Mouse (Mus musculus) neutrophil, adult 5-6 weeks (primary cell): ENCODE data around the gene Odc1. TPM values are rescaled to one million over a fixed set of nuclear protein-coding genes. Genes with fewer than 3 reads are reported as not detected.
A peak's percentile ranks its signal among the peaks of the same experiment; 100 is the strongest.

Source experiments
- ATAC-seq: fragments of 151-379, 151-347 bp; 2 replicates; pipeline ENCODE4 v1.8.0; 2017; ENCODE audit warnings: mild to moderate bottlenecking, moderate TSS enrichment; ENCODE audit not compliant: insufficient number of reproducible peaks, poor library complexity, low FRiP score, severe bottlenecking; ENCODE audit errors: extremely low read depth
- total RNA-seq: library from RNA; stranded (forward); fragments of 200-1000 nt; gene quantifications from 2 replicates; pipeline ENCODE4 v1.2.3, GENCODE M21; 2017

Odc1 gene
- 107 and 142 TPM in 2 replicates for total RNA-seq

- ATAC-seq = peak; percentile 77
Observed at GRCm38 (mm10) chr12:17544209-17545106, at the start of gene Odc1. TSS of gene Odc1 (plus strand) at chr12:17544794.

DNA sequence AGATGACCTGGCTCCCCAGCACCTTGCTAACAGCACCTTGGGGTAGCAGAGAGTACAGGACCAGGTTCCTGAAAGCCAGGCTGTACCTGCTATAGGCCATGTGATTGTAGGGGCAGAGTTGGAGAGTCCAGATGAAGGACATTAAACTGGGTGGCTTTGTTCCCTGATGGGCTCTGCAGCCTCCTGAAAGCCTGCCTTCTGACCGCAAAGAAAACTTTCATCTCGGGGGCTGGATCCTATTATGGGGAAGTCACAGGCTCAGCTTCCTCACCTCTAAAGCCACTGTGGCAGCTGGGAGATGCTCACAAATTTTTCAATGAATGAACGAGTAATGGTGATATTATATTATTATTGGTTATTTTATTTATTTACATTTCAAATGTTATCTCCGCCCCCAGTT, 49.8 kb upstream of the Odc1 start:
- no peak for ATAC-seq

DNA sequence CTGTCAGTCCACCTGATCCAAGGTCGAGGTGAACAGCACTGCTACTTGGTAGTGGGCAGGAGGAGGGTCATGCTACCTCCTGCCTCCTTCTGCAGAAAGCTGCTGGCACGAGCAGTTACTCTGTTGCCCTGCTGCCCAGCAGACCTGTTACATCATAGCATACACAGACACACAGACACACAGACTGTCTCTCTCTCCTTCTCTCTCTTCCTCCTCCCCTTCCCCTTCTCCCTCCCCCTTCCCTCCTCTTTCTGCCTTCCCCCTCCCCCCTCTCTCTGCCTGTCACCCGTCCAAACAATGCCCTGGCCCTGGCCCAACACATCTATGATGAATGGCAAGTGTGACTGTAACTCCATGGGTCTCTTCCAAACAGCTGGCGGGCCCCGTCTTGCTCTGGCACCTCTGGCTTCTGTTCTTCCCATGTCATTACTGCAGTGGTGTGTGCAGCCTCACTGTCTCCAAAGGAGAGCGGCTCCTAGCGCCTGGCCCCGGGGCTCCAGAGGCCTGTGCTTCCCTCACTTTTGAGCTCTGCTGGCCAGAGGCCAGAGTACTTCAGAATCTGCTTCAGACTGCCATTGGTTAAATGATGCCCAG, 48.6 kb upstream of the Odc1 start:
- ATAC-seq = no peak

- no peak for ATAC-seq
Observed at GRCm38 (mm10) chr12:17505620-17506074, 38.9 kb upstream of the Odc1 start.

DNA sequence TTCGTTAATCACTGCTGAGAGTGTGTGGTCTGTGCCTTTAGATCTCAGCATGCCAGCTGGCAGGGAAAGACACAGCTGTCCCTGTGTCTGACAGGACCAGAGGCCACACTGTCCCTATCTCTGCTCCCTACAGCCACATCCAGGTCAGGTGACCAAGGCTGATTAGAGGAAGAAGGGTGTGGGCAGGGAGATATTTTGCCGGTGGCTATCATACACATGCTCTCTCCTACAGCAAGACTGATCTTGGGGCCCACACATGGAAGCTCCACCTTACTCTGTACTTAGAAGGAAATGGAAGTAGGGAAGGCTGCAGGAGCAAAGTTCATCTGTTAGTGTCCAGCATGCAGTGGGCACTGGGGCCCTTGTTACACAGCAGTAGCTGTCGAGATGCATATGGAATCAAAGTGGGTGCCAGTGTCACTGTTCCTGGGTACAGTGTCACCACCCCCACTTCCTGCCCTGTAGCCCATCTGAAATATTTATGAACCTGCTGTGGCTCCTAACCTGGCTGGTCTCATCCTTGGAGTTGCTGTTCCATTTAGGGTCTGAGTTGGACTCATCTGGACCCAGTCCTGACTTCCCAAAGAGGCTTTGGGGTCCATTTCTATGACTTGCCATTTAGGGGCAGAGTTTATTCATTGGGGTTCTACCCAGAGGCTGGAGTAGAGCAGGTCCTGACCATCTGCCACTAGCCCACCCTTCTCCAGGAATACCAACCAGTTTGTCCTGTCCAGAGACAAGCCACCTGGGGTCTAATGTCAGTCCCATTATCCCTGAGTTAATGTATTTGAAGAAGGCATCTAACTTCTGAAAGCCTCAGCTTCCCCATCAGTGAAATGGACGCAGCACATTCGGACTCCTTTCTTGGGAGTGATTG, 38.2 kb upstream of the Odc1 start:
- ATAC-seq = no peak

DNA sequence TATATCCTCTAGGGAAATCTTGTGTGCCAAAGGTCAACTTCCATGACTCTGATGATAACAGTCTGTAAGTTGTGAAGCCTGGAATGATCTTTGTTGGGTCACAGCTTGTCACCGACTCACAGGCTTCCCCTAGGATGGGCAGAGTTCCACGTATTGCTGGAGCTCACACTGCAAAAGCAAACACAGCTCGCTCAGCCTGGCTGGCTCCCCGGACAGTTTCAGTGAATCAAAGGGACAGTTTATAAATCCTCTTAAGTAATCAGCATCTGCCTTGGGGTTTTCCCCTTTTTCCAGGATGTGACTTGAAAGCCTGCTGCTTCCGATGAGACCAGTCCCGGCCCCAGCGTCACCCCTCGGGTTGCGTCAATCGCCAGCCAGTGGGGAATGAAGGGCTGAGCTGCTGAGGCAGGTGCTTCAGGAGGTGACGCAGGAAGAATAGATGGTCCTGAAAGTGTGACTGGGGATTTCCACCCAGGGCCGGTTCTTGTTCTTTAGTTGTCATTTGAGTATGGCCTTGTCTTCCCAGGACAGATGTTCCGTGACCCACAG, 37.5 kb upstream of the Odc1 start:
- ATAC-seq = no peak

GRCm38 (mm10) chr12:17509310-17509709, 35.3 kb upstream of the Odc1 start:
- ATAC-seq = no peak

DNA sequence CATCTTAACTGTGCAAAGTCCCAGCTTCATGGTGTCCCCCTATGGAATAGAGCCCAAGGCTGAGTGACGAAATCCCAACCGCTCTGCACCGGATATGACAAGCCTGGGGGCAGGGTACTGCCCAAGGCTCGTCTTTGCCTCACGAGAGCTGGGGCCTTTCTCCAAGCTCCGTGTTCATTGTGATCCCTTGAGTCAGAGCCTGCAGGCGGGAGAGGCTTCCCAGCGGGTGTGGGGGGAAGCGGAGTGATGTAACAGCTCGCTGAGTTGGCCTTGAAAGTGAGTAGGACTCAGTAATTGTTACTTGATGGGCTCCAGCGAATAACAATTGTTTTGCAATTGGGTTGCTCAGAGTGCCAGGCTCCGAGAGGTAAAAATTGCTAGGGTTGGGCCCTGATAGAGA, 34.4 kb upstream of the Odc1 start:
- ATAC-seq = no peak

DNA sequence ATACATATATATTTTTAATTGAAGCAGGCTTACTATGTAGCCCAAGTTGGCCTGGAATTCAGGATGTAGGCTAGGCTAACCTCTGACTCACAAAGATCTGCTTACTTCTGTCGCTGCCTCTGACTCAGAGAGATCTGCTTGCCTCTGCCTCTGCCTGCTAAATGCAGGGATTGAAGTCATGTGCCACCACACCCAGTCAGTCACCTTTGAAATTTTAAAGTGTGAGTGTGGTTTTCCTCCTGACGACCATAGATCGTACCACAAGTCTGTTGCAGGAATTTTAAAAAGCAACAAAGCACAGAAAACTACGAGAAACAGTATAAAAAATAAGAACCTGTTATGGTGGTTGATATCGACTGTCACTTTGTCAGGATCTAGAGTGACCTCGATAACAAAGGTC, 33.6 kb upstream of the Odc1 start:
- ATAC-seq = peak; percentile 25; the same call in 1 of the 2 replicates

DNA sequence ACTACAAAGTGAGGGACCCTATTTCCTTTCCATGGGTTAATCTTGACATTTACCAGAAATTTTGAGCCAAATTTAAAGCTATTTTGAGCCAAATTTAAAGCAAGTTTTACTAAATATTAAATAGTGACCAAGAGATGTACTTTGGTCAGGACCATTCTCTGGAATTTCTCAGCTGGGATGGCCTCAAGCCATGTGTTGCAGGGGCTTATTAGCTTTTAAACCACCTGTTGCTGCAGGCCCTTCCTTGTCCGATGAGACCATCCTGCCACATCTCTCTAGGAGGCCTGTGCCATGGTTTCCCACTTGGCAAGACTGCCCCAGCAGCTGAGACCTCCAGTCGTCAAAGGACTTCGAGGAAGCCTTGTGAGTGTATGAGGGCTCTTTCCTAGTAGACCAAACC, 15.4 kb upstream of the Odc1 start:
- ATAC-seq = no peak

- no peak for ATAC-seq
Observed at GRCm38 (mm10) chr12:17529726-17530125, 14.9 kb upstream of the Odc1 start.

- no peak for ATAC-seq
Observed at GRCm38 (mm10) chr12:17530825-17531224, 13.8 kb upstream of the Odc1 start.

DNA sequence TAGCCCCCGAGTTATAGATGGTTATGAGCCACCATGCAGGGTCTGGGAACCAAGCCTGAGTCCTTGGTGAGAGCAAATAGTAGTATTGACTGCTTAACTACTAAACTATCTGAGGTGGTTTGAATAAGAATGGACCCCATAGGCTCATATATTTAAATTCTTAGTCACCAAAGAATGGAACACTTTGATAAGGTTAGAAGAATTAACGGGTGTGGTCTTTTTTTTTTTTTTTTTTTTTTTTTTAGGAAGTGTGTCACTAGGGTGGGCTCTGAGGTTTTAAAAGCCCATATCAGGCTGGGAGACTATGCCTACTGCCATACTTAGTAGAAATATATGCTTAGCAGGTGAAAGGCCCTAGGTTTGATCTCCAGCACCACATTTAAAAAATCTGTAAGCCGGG, 8.4 kb upstream of the Odc1 start:
- no peak for ATAC-seq

- ATAC-seq = no peak
Observed at GRCm38 (mm10) chr12:17537147-17537546, 7.4 kb upstream of the Odc1 start.

GRCm38 (mm10) chr12:17538087-17538486, 6.5 kb upstream of the Odc1 start:
- no peak for ATAC-seq

- ATAC-seq = no peak
Observed at GRCm38 (mm10) chr12:17539041-17539440, 5.6 kb upstream of the Odc1 start.

DNA sequence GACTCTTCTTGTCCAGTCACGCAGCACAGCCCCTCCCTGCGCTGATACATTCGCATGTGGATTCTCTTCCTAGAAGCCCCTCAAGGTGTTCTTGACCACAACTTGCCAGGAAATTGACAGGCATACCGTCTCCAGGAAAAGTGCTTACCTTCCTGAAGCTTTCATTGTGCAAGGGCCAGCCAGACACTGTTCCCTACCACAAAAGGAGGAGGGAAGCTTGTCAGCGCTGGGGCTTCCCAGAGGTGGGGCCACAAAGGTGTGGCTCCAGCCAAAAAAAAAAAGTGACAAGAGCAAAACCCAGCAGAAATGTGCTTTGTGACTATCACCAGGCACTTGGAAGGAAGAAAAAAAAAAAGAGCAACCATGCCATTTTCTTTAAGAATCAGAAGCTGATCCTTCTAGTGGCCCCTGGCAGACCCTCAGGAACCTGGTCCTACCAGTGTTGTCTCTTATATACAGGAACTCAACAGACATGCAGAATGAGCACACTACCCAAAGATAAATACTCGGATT, 4.5 kb upstream of the Odc1 start:
- no peak for ATAC-seq

DNA sequence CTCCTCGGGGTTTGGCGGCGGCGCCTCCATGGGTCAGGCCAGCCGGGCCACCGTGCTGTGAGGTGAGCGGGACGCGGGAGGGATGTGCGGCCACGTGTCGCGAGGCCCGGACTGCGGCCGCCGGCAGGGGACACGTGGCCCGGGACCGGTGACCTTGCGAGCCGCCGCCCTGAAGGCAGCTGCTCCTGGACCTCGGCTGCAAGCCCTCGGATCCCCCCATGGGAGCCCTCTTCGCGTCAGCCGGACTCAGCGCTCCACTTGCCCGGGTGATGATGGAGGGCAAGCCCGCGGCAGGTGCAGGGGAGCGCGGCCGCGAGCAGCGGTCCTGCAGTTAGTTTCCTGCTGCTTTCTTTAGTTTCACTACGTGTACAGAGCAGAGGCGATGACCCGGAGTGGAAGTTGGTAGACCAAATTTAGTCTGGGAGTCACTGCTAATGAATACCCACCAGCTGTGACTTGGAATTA, 545 bp downstream of the Odc1 start:
- ATAC-seq = 0 out of 2 replicates have a peak, but pooled peaks have one; percentile 8

DNA sequence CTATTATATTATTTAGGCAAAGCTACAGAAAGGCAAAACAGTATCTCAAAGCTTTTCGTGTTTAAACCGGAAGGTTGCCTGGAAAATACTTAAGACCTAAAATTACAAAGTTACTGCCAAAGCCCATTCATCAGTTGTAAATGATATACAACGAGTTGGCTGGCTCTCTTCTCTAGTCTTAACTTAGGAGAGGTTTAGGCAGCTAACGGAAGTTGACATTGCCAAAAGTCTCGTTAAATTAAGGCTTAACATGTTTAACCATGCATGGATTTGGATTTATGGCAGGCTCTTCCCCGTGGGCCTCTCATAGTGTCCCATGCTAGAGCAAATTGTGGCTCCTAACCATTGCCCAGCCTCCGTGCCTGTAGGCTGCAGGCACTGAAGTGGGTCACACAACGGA, 1.3 kb downstream of the Odc1 start:
- no peak for ATAC-seq
